Mouse (Mus musculus): ENCODE results near the gene Hal. TPM values are rescaled to one million over a fixed set of nuclear protein-coding genes. Genes with fewer than 3 reads are reported as not detected.
A peak's percentile ranks its signal among the peaks of the same experiment; 100 is the strongest.

Hal gene
- polyA plus RNA-seq, 1 experiment = 0.18 TPM

- TF ChIP-seq CTCF (IDR thresholded peaks at IDR 0.05; ENCODE audit: borderline replicate concordance, extremely low read depth, insufficient read depth, insufficient read length) (no peak), POLR2A (IDR thresholded peaks at IDR 0.05; ENCODE audit: borderline replicate concordance, extremely low read depth, insufficient read depth, insufficient read length, poor library complexity, severe bottlenecking) (no peak)
- no peak for DNase-seq (ENCODE audit: low read depth)
Observed at GRCm38 (mm10) chr10:93484511-93484910, 4.1 kb upstream of the Hal start.

GRCm38 (mm10) chr10:93485055-93485691 is 3.4 kb upstream of the Hal start:
- peak; percentile 15 for DNase-seq (ENCODE audit: low read depth)
- TF ChIP-seq POLR2A (IDR thresholded peaks at IDR 0.05; ENCODE audit: borderline replicate concordance, extremely low read depth, insufficient read depth, insufficient read length, poor library complexity, severe bottlenecking) (no peak), CTCF (IDR thresholded peaks at IDR 0.05; ENCODE audit: borderline replicate concordance, extremely low read depth, insufficient read depth, insufficient read length) (peak; percentile 46; the same call in 1 of the 2 replicates)

GRCm38 (mm10) chr10:93486622-93487021 is 1.9 kb upstream of the Hal start:
- TF ChIP-seq CTCF (IDR thresholded peaks at IDR 0.05; ENCODE audit: borderline replicate concordance, extremely low read depth, insufficient read depth, insufficient read length) (peak; percentile 71; the same call in 1 of the 2 replicates), POLR2A (IDR thresholded peaks at IDR 0.05; ENCODE audit: borderline replicate concordance, extremely low read depth, insufficient read depth, insufficient read length, poor library complexity, severe bottlenecking) (no peak)
- peak; percentile 82 for DNase-seq (ENCODE audit: low read depth)

GRCm38 (mm10) chr10:93488828-93489226 is 259 bp downstream of the Hal start:
- TF ChIP-seq POLR2A (IDR thresholded peaks at IDR 0.05; ENCODE audit: borderline replicate concordance, extremely low read depth, insufficient read depth, insufficient read length, poor library complexity, severe bottlenecking) (no peak), CTCF (IDR thresholded peaks at IDR 0.05; ENCODE audit: borderline replicate concordance, extremely low read depth, insufficient read depth, insufficient read length) (no peak)
- no peak for DNase-seq (ENCODE audit: low read depth)

GRCm38 (mm10) chr10:93490451-93490850 is 1.9 kb downstream of the Hal start:
- TF ChIP-seq CTCF (IDR thresholded peaks at IDR 0.05; ENCODE audit: borderline replicate concordance, extremely low read depth, insufficient read depth, insufficient read length) (no peak), POLR2A (IDR thresholded peaks at IDR 0.05; ENCODE audit: borderline replicate concordance, extremely low read depth, insufficient read depth, insufficient read length, poor library complexity, severe bottlenecking) (no peak)

GRCm38 (mm10) chr10:93500864-93501263 is 12.3 kb downstream of the Hal start:
- peak; percentile 46 for DNase-seq (ENCODE audit: low read depth)
- TF ChIP-seq POLR2A (IDR thresholded peaks at IDR 0.05; ENCODE audit: borderline replicate concordance, extremely low read depth, insufficient read depth, insufficient read length, poor library complexity, severe bottlenecking) (no peak), CTCF (IDR thresholded peaks at IDR 0.05; ENCODE audit: borderline replicate concordance, extremely low read depth, insufficient read depth, insufficient read length) (no peak)

More at GRCm38 (mm10) chr10:93490451-93490850, 1.9 kb downstream of the Hal start:
- no peak for DNase-seq (ENCODE audit: low read depth)

- peak; percentile 13 for DNase-seq (ENCODE audit: low read depth)
Observed at GRCm38 (mm10) chr10:93501346-93501745, 12.8 kb downstream of the Hal start.

GRCm38 (mm10) chr10:93508383-93508970 is 19.9 kb downstream of the Hal start:
- peak; percentile 79 for DNase-seq (ENCODE audit: low read depth)
- TF ChIP-seq POLR2A (IDR thresholded peaks at IDR 0.05; ENCODE audit: borderline replicate concordance, extremely low read depth, insufficient read depth, insufficient read length, poor library complexity, severe bottlenecking) = no peak
- TF ChIP-seq CTCF (IDR thresholded peaks at IDR 0.05; ENCODE audit: borderline replicate concordance, extremely low read depth, insufficient read depth, insufficient read length) = no peak

More at GRCm38 (mm10) chr10:93501346-93501745, 12.8 kb downstream of the Hal start:
- TF ChIP-seq CTCF (IDR thresholded peaks at IDR 0.05; ENCODE audit: borderline replicate concordance, extremely low read depth, insufficient read depth, insufficient read length) = no peak
- TF ChIP-seq POLR2A (IDR thresholded peaks at IDR 0.05; ENCODE audit: borderline replicate concordance, extremely low read depth, insufficient read depth, insufficient read length, poor library complexity, severe bottlenecking) = no peak

GRCm38 (mm10) chr10:93509532-93510153 is 21.1 kb downstream of the Hal start:
- TF ChIP-seq POLR2A (IDR thresholded peaks at IDR 0.05; ENCODE audit: borderline replicate concordance, extremely low read depth, insufficient read depth, insufficient read length, poor library complexity, severe bottlenecking) = no peak
- TF ChIP-seq CTCF (IDR thresholded peaks at IDR 0.05; ENCODE audit: borderline replicate concordance, extremely low read depth, insufficient read depth, insufficient read length) = no peak
- no peak for DNase-seq (ENCODE audit: low read depth)

- TF ChIP-seq POLR2A (IDR thresholded peaks at IDR 0.05; ENCODE audit: borderline replicate concordance, extremely low read depth, insufficient read depth, insufficient read length, poor library complexity, severe bottlenecking) = no peak
- TF ChIP-seq CTCF (IDR thresholded peaks at IDR 0.05; ENCODE audit: borderline replicate concordance, extremely low read depth, insufficient read depth, insufficient read length) = no peak
- DNase-seq (ENCODE audit: low read depth) = peak; percentile 91
Observed at GRCm38 (mm10) chr10:93515419-93515818, 26.9 kb downstream of the Hal start.

- no peak for TF ChIP-seq POLR2A (IDR thresholded peaks at IDR 0.05; ENCODE audit: borderline replicate concordance, extremely low read depth, insufficient read depth, insufficient read length, poor library complexity, severe bottlenecking)
- TF ChIP-seq CTCF (IDR thresholded peaks at IDR 0.05; ENCODE audit: borderline replicate concordance, extremely low read depth, insufficient read depth, insufficient read length) = no peak
- no peak for DNase-seq (ENCODE audit: low read depth)
Observed at GRCm38 (mm10) chr10:93515927-93516326, 27.4 kb downstream of the Hal start.

All from brain, embryonic 14.5 days (tissue).